Mouse (Mus musculus): ENCODE results near the gene Prkar1b. TPM values are rescaled to one million over a fixed set of nuclear protein-coding genes. Genes with fewer than 3 reads are reported as not detected.

Gene Prkar1b
- polyA plus RNA-seq, 1 experiment from 2014 or later, result 193 TPM

GRCm38 (mm10) chr5:139046636-139047035 is 103.2 kb downstream of the Prkar1b start:
- no peaks in the 10 kb centered on the region for H3K27me3 ChIP-seq
- no peak for ATAC-seq (replicated peaks)
- 0 out of 2 replicates have a peak, but pooled peaks cover 5% of the 10 kb centered on the region for H3K36me3 ChIP-seq
- no peak overlapping the region for H3K9ac ChIP-seq (replicated peaks)
- H3K9me3 ChIP-seq, result no peaks in the 10 kb centered on the region
- H3K4me3 ChIP-seq, result no peak overlapping the region
- H3K4me1 ChIP-seq, result peaks cover 12% of the 10 kb centered on the region
- H3K27ac ChIP-seq (replicated peaks), result no peak overlapping the region
- WGBS, result 75% methylated on average over 5 of the region's 5 CpGs
- no peak overlapping the region for H3K4me2 ChIP-seq (replicated peaks)

GRCm38 (mm10) chr5:139043546-139043945 is 106.3 kb downstream of the Prkar1b start:
- Histone ChIP-seq H3K4me1 (peaks cover 6% of the 10 kb centered on the region; the same call in 1 of the 2 replicates), H3K9ac (replicated peaks) (no peak overlapping the region), H3K36me3 (no peaks in the 10 kb centered on the region), H3K4me3 (no peak overlapping the region), H3K27ac (replicated peaks) (no peak overlapping the region), H3K9me3 (no peaks in the 10 kb centered on the region), H3K4me2 (replicated peaks) (no peak overlapping the region), H3K27me3 (no peaks in the 10 kb centered on the region)
- ATAC-seq (replicated peaks), result no peak
- 90% methylated on average over 4 of the region's 4 CpGs for WGBS

- no peak overlapping the region for H3K4me2 ChIP-seq (replicated peaks)
- WGBS, result 84% methylated on average over 12 of the region's 12 CpGs
- H3K4me3 ChIP-seq, result no peak overlapping the region
- H3K36me3 ChIP-seq, result no peaks in the 10 kb centered on the region
- no peak overlapping the region for H3K9ac ChIP-seq (replicated peaks)
- H3K27me3 ChIP-seq, result no peaks in the 10 kb centered on the region
- H3K4me1 ChIP-seq, result peaks cover 3% of the 10 kb centered on the region; the same call in 1 of the 2 replicates
- H3K9me3 ChIP-seq, result no peaks in the 10 kb centered on the region
- ATAC-seq (replicated peaks), result no peak
- no peak overlapping the region for H3K27ac ChIP-seq (replicated peaks)
These were observed 107.5 kb downstream of the Prkar1b start for GRCm38 (mm10) chr5:139042299-139042698.

- H3K4me2 ChIP-seq (replicated peaks), result no peak overlapping the region
- no peaks in the 10 kb centered on the region for H3K27me3 ChIP-seq
- H3K4me3 ChIP-seq, result no peak overlapping the region
- ATAC-seq (replicated peaks), result no peak
- no peak overlapping the region for H3K27ac ChIP-seq (replicated peaks)
- 72% methylated on average over 2 of the region's 2 CpGs for WGBS
- no peaks in the 10 kb centered on the region for H3K9me3 ChIP-seq
- H3K36me3 ChIP-seq, result peaks cover 9% of the 10 kb centered on the region; the same call in 1 of the 2 replicates
- H3K9ac ChIP-seq (replicated peaks), result no peak overlapping the region
- peaks cover 18% of the 10 kb centered on the region for H3K4me1 ChIP-seq
These were observed 114.6 kb downstream of the Prkar1b start for GRCm38 (mm10) chr5:139035171-139035570.

- Histone ChIP-seq H3K27me3 (no peaks in the 10 kb centered on the region), H3K4me2 (replicated peaks) (no peak overlapping the region), H3K4me1 (peaks cover 18% of the 10 kb centered on the region), H3K4me3 (no peak overlapping the region), H3K9me3 (no peaks in the 10 kb centered on the region), H3K9ac (replicated peaks) (no peak overlapping the region), H3K27ac (replicated peaks) (no peak overlapping the region), H3K36me3 (peaks cover 9% of the 10 kb centered on the region; the same call in 1 of the 2 replicates)
- 44% methylated on average over 6 of the region's 6 CpGs for WGBS
- 0 out of 2 replicates have a peak, but pooled peaks have one; percentile 21 for ATAC-seq (replicated peaks)
These were observed 115.1 kb downstream of the Prkar1b start for GRCm38 (mm10) chr5:139034746-139035145.

- Histone ChIP-seq H3K27me3 (no peaks in the 10 kb centered on the region), H3K9ac (replicated peaks) (no peak overlapping the region), H3K4me3 (no peak overlapping the region), H3K36me3 (peaks cover 9% of the 10 kb centered on the region; the same call in 1 of the 2 replicates), H3K4me2 (replicated peaks) (no peak overlapping the region), H3K27ac (replicated peaks) (peak overlapping the region; percentile 9), H3K9me3 (no peaks in the 10 kb centered on the region), H3K4me1 (peaks cover 18% of the 10 kb centered on the region)
- WGBS, result 33% methylated on average over 14 of the region's 14 CpGs
- 0 out of 2 replicates have a peak, but pooled peaks have one; percentile 53 for ATAC-seq (replicated peaks)
These were observed 116.1 kb downstream of the Prkar1b start for GRCm38 (mm10) chr5:139033406-139034317.

GRCm38 (mm10) chr5:139027603-139028002 is 122.2 kb downstream of the Prkar1b start:
- no peak overlapping the region for H3K27ac ChIP-seq (replicated peaks)
- ATAC-seq (replicated peaks), result no peak
- no peak overlapping the region for H3K4me2 ChIP-seq (replicated peaks)
- 0 out of 2 replicates have a peak, but pooled peaks cover 4% of the 10 kb centered on the region for H3K4me1 ChIP-seq
- H3K27me3 ChIP-seq, result no peaks in the 10 kb centered on the region
- WGBS, result 39% methylated on average over 15 of the region's 15 CpGs
- no peak overlapping the region for H3K9ac ChIP-seq (replicated peaks)
- no peaks in the 10 kb centered on the region for H3K9me3 ChIP-seq
- H3K4me3 ChIP-seq, result no peak overlapping the region
- H3K36me3 ChIP-seq, result no peaks in the 10 kb centered on the region

- Histone ChIP-seq H3K4me1 (0 out of 2 replicates have a peak, but pooled peaks cover 4% of the 10 kb centered on the region), H3K4me2 (replicated peaks) (no peak overlapping the region), H3K36me3 (no peaks in the 10 kb centered on the region), H3K27ac (replicated peaks) (no peak overlapping the region), H3K9me3 (no peaks in the 10 kb centered on the region), H3K9ac (replicated peaks) (no peak overlapping the region), H3K27me3 (no peaks in the 10 kb centered on the region), H3K4me3 (no peak overlapping the region)
- WGBS, result 77% methylated on average over 12 of the region's 12 CpGs
- no peak for ATAC-seq (replicated peaks)
These were observed 125.3 kb downstream of the Prkar1b start for GRCm38 (mm10) chr5:139024351-139025105.

GRCm38 (mm10) chr5:139020595-139020994 is 129.2 kb downstream of the Prkar1b start:
- Histone ChIP-seq H3K27ac (replicated peaks) (no peak overlapping the region), H3K4me3 (no peak overlapping the region), H3K27me3 (no peaks in the 10 kb centered on the region), H3K4me2 (replicated peaks) (no peak overlapping the region), H3K36me3 (peaks cover 10% of the 10 kb centered on the region; the same call in 1 of the 2 replicates), H3K4me1 (no peaks in the 10 kb centered on the region), H3K9ac (replicated peaks) (no peak overlapping the region), H3K9me3 (no peaks in the 10 kb centered on the region)
- no peak for ATAC-seq (replicated peaks)
- WGBS, result 78% methylated on average over 6 of the region's 6 CpGs

GRCm38 (mm10) chr5:139017371-139018124 is 132.3 kb downstream of the Prkar1b start:
- H3K4me2 ChIP-seq (replicated peaks), result no peak overlapping the region
- no peak for ATAC-seq (replicated peaks)
- H3K27me3 ChIP-seq, result no peaks in the 10 kb centered on the region
- no peaks in the 10 kb centered on the region for H3K9me3 ChIP-seq
- H3K36me3 ChIP-seq, result peaks cover 10% of the 10 kb centered on the region; the same call in 1 of the 2 replicates
- no peak overlapping the region for H3K9ac ChIP-seq (replicated peaks)
- H3K27ac ChIP-seq (replicated peaks), result no peak overlapping the region
- 84% methylated on average over 15 of the region's 15 CpGs for WGBS
- no peak overlapping the region for H3K4me3 ChIP-seq
- H3K4me1 ChIP-seq, result no peaks in the 10 kb centered on the region

- H3K27ac ChIP-seq (replicated peaks), result no peak overlapping the region
- H3K9me3 ChIP-seq, result no peaks in the 10 kb centered on the region
- H3K36me3 ChIP-seq, result peaks cover 10% of the 10 kb centered on the region; the same call in 1 of the 2 replicates
- H3K4me3 ChIP-seq, result no peak overlapping the region
- no peak overlapping the region for H3K4me2 ChIP-seq (replicated peaks)
- 67% methylated on average over 3 of the region's 3 CpGs for WGBS
- no peaks in the 10 kb centered on the region for H3K27me3 ChIP-seq
- no peak for ATAC-seq (replicated peaks)
- no peak overlapping the region for H3K9ac ChIP-seq (replicated peaks)
- H3K4me1 ChIP-seq, result no peaks in the 10 kb centered on the region
These were observed 134.7 kb downstream of the Prkar1b start for GRCm38 (mm10) chr5:139015097-139015496.
